Mouse (Mus musculus) ES-E14 (cell line): Measurements from ENCODE around the gene Sar1b. TPM values are rescaled to one million over a fixed set of nuclear protein-coding genes. Genes with fewer than 3 reads are reported as not detected.

Experiments used
- DNase-seq: peaks from one replicate; pipeline ENCODE4 v3.0.0-alpha.2; 2013; ENCODE audit warnings: low read depth, low spot score
- H3K27ac ChIP-seq: 2 replicates; pipeline ENCODE4 v1.5.1; 2012; ENCODE audit warnings: low read depth, mild to moderate bottlenecking, low read length, moderate library complexity, mixed read lengths; ENCODE audit not compliant: poor library complexity, insufficient read depth, severe bottlenecking
- H3K36me3 ChIP-seq: 2 replicates; pipeline ENCODE4 v1.6.1; 2012; ENCODE audit warnings: mild to moderate bottlenecking, low read length, moderate library complexity, mixed read lengths; ENCODE audit not compliant: control insufficient read depth, poor library complexity, insufficient read depth, severe bottlenecking
- H3K4me1 ChIP-seq, 2 experiments: fragments of 150-350 bp in 1 of 2; sonication (generic) in 1 of 2; 2 replicates each; pipeline ENCODE4 v1.6.1; 2012; ENCODE audit warnings: low read length in 2 of 2, mild to moderate bottlenecking in 1 of 2, mixed read lengths in 1 of 2; ENCODE audit not compliant: control insufficient read depth in 2 of 2, insufficient read depth in 2 of 2, poor library complexity in 1 of 2
- H3K4me3 ChIP-seq, 2 experiments: fragments of 150-350 bp in 1 of 2; sonication (generic) in 1 of 2; 2 replicates each; pipeline ENCODE4 v1.5.1; 2012; ENCODE audit warnings: low read length in 2 of 2, low read depth in 1 of 2, mild to moderate bottlenecking in 1 of 2, mixed read lengths in 1 of 2; ENCODE audit not compliant: insufficient read depth in 1 of 2, poor library complexity in 1 of 2, severe bottlenecking in 1 of 2
- H3K9ac ChIP-seq: 2 replicates; pipeline ENCODE4 v1.6.1; 2012; ENCODE audit warnings: low read depth, mild to moderate bottlenecking, low read length, mixed read lengths; ENCODE audit not compliant: poor library complexity, insufficient read depth, severe bottlenecking
- H3K9me3 ChIP-seq: fragments of 150-350 bp; sonication (generic); 2 replicates; pipeline ENCODE4 v1.6.1; 2012; ENCODE audit warnings: low read depth, mild to moderate bottlenecking, low read length; ENCODE audit not compliant: control insufficient read depth, insufficient read depth
- CHD2 ChIP-seq: IDR thresholded peaks from 2 replicates; pipeline ENCODE4 v1.6.1; 2014; ENCODE audit warnings: mild to moderate bottlenecking, low read depth, low read length, inconsistent platforms
- HCFC1 ChIP-seq: IDR thresholded peaks from 2 replicates; pipeline ENCODE4 v1.6.1; 2012; ENCODE audit warnings: low read length, inconsistent platforms, borderline replicate concordance; ENCODE audit not compliant: insufficient read depth
- MAFK ChIP-seq: IDR thresholded peaks from 2 replicates; pipeline ENCODE4 v1.6.1; 2014; ENCODE audit warnings: mild to moderate bottlenecking, low read depth, low read length, inconsistent platforms; ENCODE audit not compliant: insufficient read depth
- ZC3H11A ChIP-seq: IDR thresholded peaks from 2 replicates; pipeline ENCODE4 v1.6.1; 2012; ENCODE audit warnings: low read depth, mild to moderate bottlenecking, inconsistent platforms, low read length, borderline replicate concordance
- ZNF384 ChIP-seq: IDR thresholded peaks from 2 replicates; pipeline ENCODE4 v1.6.1; 2012; ENCODE audit warnings: low read depth, low read length, inconsistent platforms
- in situ Hi-C, 2 experiments: fragments of 600-800 bp; cut with MboI; formaldehyde crosslinking; loops; one replicate each; pipeline ENCODE4 v1.15.1; 2025; ENCODE audit warnings: low sequenced_read_pairs in 2 of 2, inconsistent platforms in 1 of 2; ENCODE audit not compliant: unreplicated experiment in 2 of 2
- total RNA-seq: library from RNA; depleted of rRNA; stranded (reverse); fragments of 300-350 nt; gene quantifications from 2 replicates; pipeline ENCODE4 v1.2.3, GENCODE M21; 2012

Sar1b gene
- total RNA-seq, 1 experiment: 86.1 TPM

- no peak overlapping the region for H3K4me3 ChIP-seq
- H3K4me1 ChIP-seq: peaks cover 0 to 4% of the 10 kb centered on the region in 2 experiments; a peak in 2 of 4 replicates
- in situ Hi-C loops: no loop called here
- DNase-seq: no peak
- no peak overlapping the region for H3K27ac ChIP-seq
- H3K36me3 ChIP-seq: peaks cover 40% of the 10 kb centered on the region
- no peak overlapping the region for H3K9ac ChIP-seq
- H3K9me3 ChIP-seq: no peaks in the 10 kb centered on the region
- TF ChIP-seq MAFK: no peak
- TF ChIP-seq HCFC1: no peak
- no peak for TF ChIP-seq ZNF384
- no peak for TF ChIP-seq CHD2
- TF ChIP-seq ZC3H11A: no peak
Measured at GRCm38 (mm10) chr11:51837164-51838153, 74.0 kb downstream of the Sar1b start.

GRCm38 (mm10) chr11:51839106-51839505, 75.6 kb downstream of the Sar1b start:
- no peak for TF ChIP-seq HCFC1
- TF ChIP-seq ZC3H11A: no peak
- no peak for TF ChIP-seq MAFK
- no peak for TF ChIP-seq ZNF384
- TF ChIP-seq CHD2: no peak
- Histone ChIP-seq H3K36me3 (peaks cover 36% of the 10 kb centered on the region; the same call in 1 of the 2 replicates), H3K9me3 (no peaks in the 10 kb centered on the region), H3K9ac (no peak overlapping the region), H3K4me1 (peaks cover 0 to 4% of the 10 kb centered on the region in 2 experiments; a peak in 2 of 4 replicates), H3K27ac (no peak overlapping the region), H3K4me3 (no peak overlapping the region)
- in situ Hi-C loops: no loop called here
- no peak for DNase-seq

GRCm38 (mm10) chr11:51839973-51840372, 76.5 kb downstream of the Sar1b start:
- in situ Hi-C loops: no loop called here
- H3K4me1 ChIP-seq: peaks cover 0 to 9% of the 10 kb centered on the region in 2 experiments; a peak in 2 of 4 replicates
- H3K9ac ChIP-seq: no peak overlapping the region
- peaks cover 29% of the 10 kb centered on the region; the same call in 1 of the 2 replicates for H3K36me3 ChIP-seq
- no peak overlapping the region for H3K27ac ChIP-seq
- H3K9me3 ChIP-seq: no peaks in the 10 kb centered on the region
- DNase-seq: no peak
- H3K4me3 ChIP-seq: no peak overlapping the region
- TF ChIP-seq ZNF384 (no peak), CHD2 (no peak), ZC3H11A (no peak), HCFC1 (no peak), MAFK (no peak)

- Histone ChIP-seq H3K9ac (no peak overlapping the region), H3K9me3 (no peaks in the 10 kb centered on the region), H3K27ac (no peak overlapping the region), H3K4me1 (peaks cover 0 to 12% of the 10 kb centered on the region in 2 experiments; a peak in 2 of 4 replicates), H3K36me3 (peaks cover 24% of the 10 kb centered on the region; the same call in 1 of the 2 replicates), H3K4me3 (no peak overlapping the region)
- in situ Hi-C loops: no loop called here
- no peak for DNase-seq
- TF ChIP-seq ZNF384 (no peak), ZC3H11A (no peak), CHD2 (no peak), MAFK (no peak), HCFC1 (no peak)
Measured at GRCm38 (mm10) chr11:51840657-51841056, 77.2 kb downstream of the Sar1b start.
